8 mouse cellular contexts compared by ENCODE assay signal in genomic region chr5:23712130-23713001, GRCm38 (mm10). TPM values are rescaled to one million over a fixed set of nuclear protein-coding genes. Genes with fewer than 3 reads are reported as not detected.
DNase-seq lines count a peak whose midpoint lies in the region; ATAC-seq and TF ChIP-seq lines count a peak whose summit lies in the region.

No protein-coding gene starts in this region.

- peak overlapping the region; percentile 77 for H3K4me2 ChIP-seq in hindbrain, postnatal 0 days (ENCODE audit: low read depth, low read length)

- TF ChIP-seq POLR2A in cortical plate, adult 2 months (IDR thresholded peaks at IDR 0.05; ENCODE audit: extremely low read depth, insufficient read depth, low read length) = no peak

- ATAC-seq in hindbrain, postnatal 0 days = peak; percentile 97
- peak; percentile 100 for ATAC-seq in megakaryocyte, adult 5-6 weeks (ENCODE audit: poor library complexity, severe bottlenecking)

- H3K9me3 ChIP-seq in hindbrain, postnatal 0 days (ENCODE audit: low read length) = no peaks in the 10 kb centered on the region

- H3K4me1 ChIP-seq in cortical plate, adult 2 months (ENCODE audit: control insufficient read depth, insufficient read depth, low read length) = no peaks in the 10 kb centered on the region
- H3K4me1 ChIP-seq in hindbrain, postnatal 0 days (ENCODE audit: insufficient read depth, low read length) = no peaks in the 10 kb centered on the region

- H3K36me3 ChIP-seq in hindbrain, postnatal 0 days (ENCODE audit: insufficient read depth, low read length) = no peaks in the 10 kb centered on the region

- no peak for TF ChIP-seq CTCF in cortical plate, adult 2 months (IDR thresholded peaks at IDR 0.05; ENCODE audit: extremely low read depth, insufficient read depth, low read length)
- TF ChIP-seq CTCF in hindbrain, postnatal 0 days (IDR thresholded peaks at IDR 0.05; ENCODE audit: low read depth) = peak; percentile 61
- peak; percentile 57 for TF ChIP-seq CTCF in left cerebral cortex, adult 2 months (IDR thresholded peaks at IDR 0.05)

- WGBS in hindbrain, postnatal 0 days = 4% methylated on average over 55 of the region's 60 CpGs

- peak; percentile 82 for DNase-seq in ZHBTc4 (ENCODE audit: low read depth, low spot score)
- DNase-seq in gastrocnemius, adult 8-10 months (ENCODE audit: low spot score in 2 of 2) = peak; percentile 59 to 77
- DNase-seq in hindbrain, postnatal 0 days (ENCODE audit: low spot score) = peak; percentile 73
- peak; percentile 54 to 56 for DNase-seq in left cerebral cortex, adult 2 months (ENCODE audit: extremely low spot score in 1 of 2, low spot score in 2 of 2)
- peak; percentile 57 for DNase-seq in right cerebral cortex, adult 18-20 months
- DNase-seq in urinary bladder, postnatal 25 days (ENCODE audit: low spot score) = peak; percentile 68

- intact Hi-C loops in left cerebral cortex, adult 2 months (cut with DNase I) = loop anchor here (1.0 to 2.0 kb wide), 2 partner anchors 16 to 36 kb away; no protein-coding TSS in a partner anchor

- peak overlapping the region; percentile 78 for H3K4me3 ChIP-seq in cortical plate, adult 2 months (ENCODE audit: insufficient read depth, low read length)
- peak overlapping the region; percentile 69 for H3K4me3 ChIP-seq in hindbrain, postnatal 0 days (ENCODE audit: low read length)
- H3K4me3 ChIP-seq in left cerebral cortex, adult 2 months = peak overlapping the region; percentile 63

- H3K27ac ChIP-seq in cortical plate, adult 2 months (ENCODE audit: insufficient read depth, low read length) = no peak overlapping the region
- H3K27ac ChIP-seq in hindbrain, postnatal 0 days = peak overlapping the region; percentile 45; the same call in 1 of the 2 replicates
- H3K27ac ChIP-seq in left cerebral cortex, adult 2 months = no peak overlapping the region

- peak overlapping the region; percentile 51 for H3K9ac ChIP-seq in hindbrain, postnatal 0 days (replicated peaks; ENCODE audit: low read length)

- H3K27me3 ChIP-seq in hindbrain, postnatal 0 days (ENCODE audit: insufficient read depth, low read length) = no peaks in the 10 kb centered on the region

RNA-seq across cellular contexts. Expression of gene Srpk2, which starts 27.9 kb away (rescaled TPM):
- polyA plus RNA-seq in cortical plate, adult 2 months (2012; rRNA removed) = 91.5 and 92.6 TPM in 2 replicates
- total RNA-seq in gastrocnemius, adult 8-10 months (2022) = 10 to 100 TPM; 26.2 to 32.1 (median 28.7) TPM
- total RNA-seq in hindbrain, postnatal 0 days (2014; rRNA removed) = 55.0 and 62.2 TPM in 2 replicates
- polyA plus RNA-seq in hindbrain, postnatal 0 days (2015; fragmentation: Nextera tagmentation; extraction: Ambion mirVana) = 150 TPM in 2 replicates
- total RNA-seq in left cerebral cortex, adult 2 months (2021) = 100 to 1,000 TPM; 179 to 201 TPM
- total RNA-seq in megakaryocyte, adult 5-6 weeks (2015) = 42.0 and 46.9 TPM in 2 replicates
- 52.8 and 62.8 TPM in 2 replicates for total RNA-seq in megakaryocyte, adult 5-6 weeks (2017)
